Mouse (Mus musculus) kidney, postnatal 14 days (tissue): ENCODE data around the gene Mmp24.
A peak's percentile ranks its signal among the peaks of the same experiment; 100 is the strongest.
"Not testable (repeated sequence)": the region's sequence is repeated elsewhere in the genome, so short reads cannot be mapped to it uniquely, and the experiment has no call there.

Experiments
- DNase-seq: peaks from one replicate; pipeline ENCODE4 v3.0.0; 2022; ENCODE audit warnings: mixed read lengths

Gene Mmp24

DNA sequence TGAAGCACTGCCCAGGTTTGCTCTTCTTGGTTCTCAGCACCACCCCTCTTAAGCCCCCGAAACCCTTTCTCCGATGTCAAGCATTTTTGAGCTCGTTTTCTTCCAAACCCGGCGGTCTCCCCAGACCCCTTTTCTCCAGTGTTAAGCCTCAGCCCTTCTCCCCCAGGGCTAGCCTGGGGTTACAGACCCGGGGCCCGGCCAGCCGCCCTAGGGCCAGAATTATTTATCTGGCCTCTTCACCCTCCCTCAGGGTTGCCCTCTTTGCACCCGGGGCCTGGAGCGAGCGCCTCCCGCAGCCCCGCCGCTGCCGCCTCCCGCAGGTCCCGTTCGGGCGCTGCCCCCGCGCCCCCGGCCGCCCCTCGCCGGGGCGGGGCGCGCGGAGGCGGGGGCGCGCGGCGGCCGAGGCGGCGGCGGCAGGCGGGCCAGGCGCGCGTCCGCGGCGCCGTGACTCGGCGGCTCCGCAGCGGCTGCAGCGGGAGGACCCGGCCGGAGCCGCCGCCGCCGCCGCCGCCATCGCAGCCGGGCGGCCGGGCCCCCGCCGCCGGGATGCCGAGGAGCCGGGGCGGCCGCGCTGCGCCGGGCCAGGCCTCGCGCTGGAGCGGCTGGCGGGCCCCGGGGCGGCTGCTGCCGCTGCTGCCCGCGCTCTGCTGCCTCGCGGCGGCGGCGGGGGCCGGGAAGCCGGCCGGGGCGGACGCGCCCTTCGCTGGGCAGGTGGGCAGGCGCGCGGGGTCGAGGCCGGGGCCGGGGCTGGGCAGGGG is at the start of gene Mmp24:
Gene Mmp24, plus strand, starts transcription at position 416 of the 758 bp plus-strand sequence.
- no peak for DNase-seq

DNA sequence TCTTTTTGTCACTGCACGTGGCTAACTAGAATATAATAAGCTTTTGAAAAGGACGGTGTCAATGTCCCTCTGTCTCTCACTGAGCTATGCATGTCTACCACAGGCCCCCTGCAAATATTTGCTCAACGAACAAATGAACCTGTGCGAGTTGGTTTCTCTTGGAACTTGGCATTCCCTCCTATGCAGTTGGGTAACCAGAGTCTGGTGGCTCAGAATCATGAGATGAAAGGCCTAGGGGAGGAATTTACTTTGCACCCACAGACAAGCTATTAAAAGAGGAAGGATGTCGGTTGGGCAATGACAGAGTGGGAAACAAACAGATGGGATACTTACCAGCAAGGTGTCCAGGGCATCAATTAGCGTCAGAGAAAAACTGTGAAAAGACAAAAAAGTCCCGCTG is 48.8 kb upstream of the Mmp24 start:
- no peak for DNase-seq

DNA sequence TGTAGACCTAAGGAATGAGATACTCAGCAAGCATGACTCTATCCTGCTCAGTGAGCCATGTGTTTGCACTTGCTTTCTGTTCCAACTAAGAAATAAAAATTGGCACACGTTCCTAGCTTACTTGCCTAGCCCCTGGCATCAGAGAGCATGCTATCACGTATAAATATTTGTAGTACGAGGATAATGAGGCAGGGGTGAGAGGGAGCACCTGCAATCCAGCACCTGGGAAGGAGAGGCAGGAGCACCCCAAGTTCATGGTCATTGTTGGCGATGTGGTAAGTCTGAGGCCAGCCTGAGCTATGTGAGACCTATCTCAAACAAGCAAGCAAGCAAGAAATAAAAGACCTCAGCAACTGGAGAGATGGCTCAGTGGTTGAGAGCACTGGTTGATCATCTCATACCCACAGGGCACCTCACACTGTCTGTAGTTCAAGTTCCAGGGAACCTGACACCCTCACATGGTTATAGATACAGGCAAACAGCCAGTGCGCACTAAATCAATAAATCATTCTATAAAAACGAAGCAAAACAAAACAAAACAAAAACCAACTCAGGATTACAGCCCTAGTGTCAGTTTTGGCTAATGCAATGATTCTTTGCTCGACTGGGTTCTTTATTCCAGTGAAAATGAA is 47.3 kb upstream of the Mmp24 start:
- no peak for DNase-seq

DNA sequence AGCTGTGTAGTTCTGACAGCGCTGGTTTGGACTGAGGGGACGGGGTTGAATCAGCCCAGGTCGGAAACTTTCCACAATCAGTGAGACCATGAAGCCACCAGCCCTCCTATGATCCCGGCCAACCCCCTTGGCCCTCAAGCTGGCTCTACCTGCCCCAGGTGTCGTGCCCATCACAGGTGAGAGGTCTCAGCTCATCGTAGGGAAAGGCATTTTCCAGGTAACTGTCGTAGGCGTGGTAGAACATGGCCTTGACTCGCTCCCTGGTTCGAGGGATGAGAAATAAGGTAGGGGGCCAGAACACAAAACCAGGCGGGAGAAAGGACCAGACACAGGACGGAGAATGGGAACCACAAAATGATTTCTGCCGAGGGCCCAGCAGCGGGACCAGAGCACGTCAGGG is 46.4 kb upstream of the Mmp24 start:
- DNase-seq = no peak

DNA sequence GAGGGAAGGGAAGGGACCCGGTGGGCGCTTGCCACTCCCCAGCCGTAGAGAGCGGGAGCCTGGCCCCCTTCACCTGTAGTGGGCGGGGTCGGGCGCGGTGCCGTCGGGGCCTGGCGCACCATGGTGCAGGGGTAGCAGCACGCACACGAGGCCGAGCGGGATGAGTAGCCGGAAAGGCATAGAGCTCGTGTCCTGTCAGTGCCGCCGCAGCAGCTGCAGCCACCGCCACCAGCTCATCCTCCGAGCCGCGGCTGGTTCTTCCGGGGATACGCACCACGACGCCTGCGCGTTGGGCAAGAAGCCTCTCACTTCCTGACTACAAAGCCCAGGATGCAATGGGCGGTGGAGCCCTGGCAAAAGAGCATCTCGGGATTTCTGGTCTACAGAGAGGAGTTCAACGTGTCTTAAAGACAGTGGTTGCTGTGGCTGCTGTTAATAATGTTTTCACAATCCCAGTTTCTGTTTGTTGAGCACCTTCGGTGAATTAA is 45.9 kb upstream of the Mmp24 start, which contains the start of gene Edem2:
Gene Edem2, minus strand, starts transcription at position 318 of the 488 bp plus-strand sequence.
- peak; percentile 94 for DNase-seq

DNA sequence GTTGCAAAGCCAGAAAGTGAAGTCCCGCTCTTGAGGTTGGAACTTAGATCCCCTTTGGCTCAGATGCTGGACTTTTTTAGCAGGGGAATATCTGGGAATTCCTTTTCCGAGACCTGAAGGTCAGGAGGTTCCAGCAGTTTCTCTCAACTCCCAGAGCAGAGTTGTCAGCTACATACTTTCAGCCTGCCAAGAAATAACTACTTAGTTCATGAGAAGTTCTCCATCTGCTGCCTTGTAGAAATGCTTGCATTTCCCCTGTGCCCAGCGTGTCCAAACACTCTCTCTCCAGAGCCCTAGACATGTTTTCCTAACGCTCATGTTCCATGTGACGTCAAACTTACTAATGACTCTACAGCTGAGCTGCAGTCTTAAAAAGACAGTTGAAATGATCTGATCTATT is 40.1 kb upstream of the Mmp24 start:
- peak; percentile 25 for DNase-seq

DNA sequence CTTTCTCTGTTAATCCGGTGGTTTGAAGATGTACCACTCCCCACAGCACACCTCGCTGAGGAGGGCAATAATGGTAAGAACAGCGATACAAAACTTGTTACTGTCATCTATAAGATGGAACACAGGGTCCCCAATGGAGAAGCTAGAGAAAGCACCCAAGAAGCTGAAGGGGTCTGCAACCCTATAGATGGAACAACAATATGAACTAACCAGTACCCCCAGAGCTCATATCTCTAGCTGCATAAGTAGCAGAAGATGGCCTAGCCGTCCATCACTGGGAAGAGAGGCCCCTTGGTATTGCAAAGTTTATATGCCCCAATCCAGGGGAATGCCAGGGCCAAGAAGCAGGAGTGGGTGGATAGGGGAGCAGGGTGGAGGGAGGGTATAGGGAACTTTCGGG is 39.4 kb upstream of the Mmp24 start, which contains the start of gene Gm17581:
Gene Gm17581, minus strand, starts transcription at position 101 of the 400 bp plus-strand sequence.
- DNase-seq = not testable (repeated sequence)

DNA sequence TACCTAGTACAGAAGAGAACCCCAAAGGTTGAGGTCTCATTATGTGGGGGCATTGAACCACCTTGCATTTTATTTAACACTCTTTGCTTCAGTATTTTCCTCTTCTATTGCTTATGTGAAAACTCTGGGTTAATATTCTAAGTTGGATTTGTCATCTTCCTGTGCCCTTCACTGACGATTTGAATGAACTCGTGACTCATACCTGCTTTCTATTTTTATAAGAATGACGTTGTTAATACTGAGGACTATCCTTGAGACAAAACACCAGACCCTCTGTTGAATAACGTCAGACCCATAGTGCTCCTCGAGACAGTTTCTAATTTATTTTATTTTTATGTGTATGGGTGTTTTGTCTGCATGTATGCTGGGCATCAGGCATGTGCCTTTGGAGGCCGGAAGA is 38.2 kb upstream of the Mmp24 start:
- no peak for DNase-seq

DNA sequence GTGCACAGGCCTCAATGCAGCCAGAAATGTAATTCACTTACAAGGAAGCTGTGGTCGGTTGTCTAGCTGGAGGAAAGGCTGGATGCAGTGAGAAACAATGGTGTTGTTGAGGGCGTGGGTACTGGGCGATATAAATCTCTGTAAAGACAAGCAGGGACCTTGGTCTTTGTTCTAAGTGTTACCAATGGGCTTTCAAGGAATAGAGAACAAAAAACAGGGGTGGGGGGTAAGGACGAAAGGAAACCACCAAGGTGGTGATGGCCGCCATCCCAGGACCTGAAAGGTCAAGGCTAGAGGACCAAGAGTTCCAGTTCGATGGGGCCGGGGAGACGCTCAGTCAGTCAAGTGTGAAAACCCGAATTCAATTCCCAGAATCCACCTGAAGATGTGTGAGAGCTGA is 37.3 kb upstream of the Mmp24 start:
- DNase-seq = no peak

DNA sequence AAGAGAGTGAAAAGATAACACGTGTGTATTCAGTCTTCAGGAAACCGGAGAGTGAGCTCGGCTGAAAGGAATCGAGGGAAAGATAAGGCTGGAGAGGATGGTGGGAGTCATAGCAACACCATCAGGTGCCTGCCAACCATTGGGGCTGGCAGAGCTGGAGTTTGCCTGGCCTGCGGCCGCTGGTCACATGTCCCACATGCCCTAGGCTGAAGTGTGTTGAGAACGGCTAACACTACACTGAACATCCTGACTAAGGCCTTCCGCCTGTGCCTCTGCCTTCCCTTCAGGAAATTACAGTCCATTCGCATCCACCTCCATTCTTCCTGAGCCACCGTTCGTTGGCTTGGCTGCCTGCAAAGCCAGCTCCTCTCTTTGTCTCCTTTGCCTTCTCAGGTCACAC is 32.9 kb upstream of the Mmp24 start:
- DNase-seq = peak; percentile 14

DNA sequence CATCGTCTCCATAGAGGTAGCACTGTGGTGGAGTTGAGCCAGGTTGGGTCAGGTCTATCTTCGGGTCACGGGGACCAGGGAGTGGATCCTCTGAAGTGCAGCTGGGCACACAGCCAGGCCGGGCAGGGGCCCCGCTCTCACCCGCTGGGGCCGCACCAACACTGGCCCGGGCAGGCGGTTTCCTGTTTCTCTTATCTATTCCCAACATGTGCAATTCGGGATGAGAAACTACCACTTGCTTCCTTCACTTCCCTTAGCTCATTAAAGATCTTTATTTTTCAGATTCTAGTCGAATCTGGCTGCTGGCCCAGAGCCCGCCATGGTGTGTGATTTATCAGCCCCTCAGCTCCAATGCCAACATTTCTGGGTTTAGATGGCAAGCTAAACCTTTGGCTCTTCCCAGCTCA is 32.2 kb upstream of the Mmp24 start:
- peak; percentile 79 for DNase-seq

DNA sequence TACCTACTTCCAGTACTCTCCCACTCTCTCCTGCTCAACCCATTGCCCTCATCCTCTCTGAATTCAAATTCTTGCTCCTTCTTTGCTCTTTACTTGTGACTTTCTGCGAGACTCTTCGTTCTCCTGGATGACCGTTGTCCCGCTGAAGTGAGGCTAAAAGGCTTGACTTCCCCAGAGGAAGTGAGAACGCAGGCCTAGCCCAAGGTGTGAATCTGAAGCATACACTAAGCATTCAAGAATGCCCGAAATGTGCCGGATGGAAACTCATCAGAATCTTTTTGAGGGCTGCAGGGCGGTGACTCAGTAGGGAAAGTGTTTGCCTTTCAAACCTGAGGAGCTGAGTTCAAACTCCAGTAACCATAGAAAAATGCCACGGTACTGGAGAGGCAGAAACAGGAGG is 31.8 kb upstream of the Mmp24 start:
- peak; percentile 34 for DNase-seq

DNA sequence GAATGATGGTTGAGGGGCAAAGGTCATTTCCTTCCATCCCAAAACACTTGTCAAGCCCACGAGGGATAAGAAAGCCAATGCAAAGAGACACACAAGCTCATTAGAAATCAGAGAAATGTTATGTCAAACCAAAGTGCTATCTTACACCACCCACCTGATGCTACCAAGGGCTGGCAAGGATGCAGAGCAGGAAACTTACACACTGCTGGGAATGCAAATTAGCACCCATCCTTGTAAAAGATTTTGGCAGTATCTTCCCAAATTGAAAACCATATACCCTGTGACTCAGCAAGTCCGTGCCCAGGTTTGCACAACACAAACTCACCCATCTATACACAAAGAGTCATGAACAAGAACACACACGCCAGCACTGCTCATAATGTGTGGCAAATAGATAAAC is 29.7 kb upstream of the Mmp24 start:
- DNase-seq = no peak

DNA sequence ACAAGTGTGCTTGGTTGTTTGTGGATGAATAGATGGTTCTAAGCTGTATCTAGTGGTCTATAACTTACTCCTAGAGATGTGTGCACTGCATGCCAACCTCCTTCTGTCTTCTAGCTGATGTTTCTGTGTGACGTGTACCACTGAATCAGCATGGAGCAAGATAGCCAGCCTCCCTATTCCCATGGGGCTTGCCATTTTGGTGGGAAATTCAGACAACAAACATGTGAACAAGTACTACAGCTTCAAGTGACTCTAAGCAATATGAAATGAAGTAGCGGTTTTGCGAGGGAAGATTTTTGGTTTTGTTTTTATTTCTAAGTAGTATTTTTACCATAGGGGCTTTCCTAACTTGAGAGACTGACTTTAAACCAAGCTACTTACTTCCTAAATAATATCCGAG is 25.7 kb upstream of the Mmp24 start:
- no peak for DNase-seq

DNA sequence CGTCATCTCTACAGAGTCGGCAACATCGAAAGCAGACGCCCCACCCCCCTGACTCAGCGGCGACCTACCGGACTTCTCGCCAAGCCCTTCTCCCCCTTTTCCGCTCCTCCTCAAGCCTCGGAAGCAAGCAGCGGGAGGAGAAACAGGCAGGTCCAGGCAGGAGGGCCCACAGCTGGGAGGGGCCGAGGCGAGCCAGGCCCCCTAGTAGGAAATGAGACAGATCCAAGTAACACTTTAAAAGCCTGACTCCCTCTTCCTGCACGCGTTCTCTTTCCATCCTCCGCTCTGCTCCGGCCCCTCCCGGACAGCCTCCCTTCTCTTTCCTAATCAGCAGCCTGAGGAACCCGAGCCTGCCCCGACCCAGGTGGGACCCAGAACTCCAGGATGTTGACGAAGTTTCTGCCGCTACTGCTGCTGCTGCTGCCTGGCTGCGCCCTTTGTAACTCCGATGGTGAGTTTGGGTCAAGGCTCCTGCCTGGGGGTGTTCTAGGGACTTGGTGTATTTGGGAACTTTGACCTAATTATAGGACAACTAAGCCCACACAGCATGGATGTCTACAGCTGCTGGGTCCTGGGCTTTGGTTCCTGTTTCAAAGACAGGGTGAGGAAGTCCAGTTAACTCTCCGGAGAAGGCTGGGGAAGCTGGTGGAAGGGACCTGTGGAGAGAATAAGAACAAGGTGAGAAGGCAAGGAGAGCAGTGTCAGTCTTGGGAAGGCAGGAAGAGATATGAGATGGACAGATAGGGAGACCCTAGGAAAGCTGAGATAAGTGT is 23.9 kb upstream of the Mmp24 start, which contains the start of gene Procr:
Gene Procr, plus strand, starts transcription at position 104 of the 773 bp plus-strand sequence.
- peak; percentile 78 for DNase-seq

DNA sequence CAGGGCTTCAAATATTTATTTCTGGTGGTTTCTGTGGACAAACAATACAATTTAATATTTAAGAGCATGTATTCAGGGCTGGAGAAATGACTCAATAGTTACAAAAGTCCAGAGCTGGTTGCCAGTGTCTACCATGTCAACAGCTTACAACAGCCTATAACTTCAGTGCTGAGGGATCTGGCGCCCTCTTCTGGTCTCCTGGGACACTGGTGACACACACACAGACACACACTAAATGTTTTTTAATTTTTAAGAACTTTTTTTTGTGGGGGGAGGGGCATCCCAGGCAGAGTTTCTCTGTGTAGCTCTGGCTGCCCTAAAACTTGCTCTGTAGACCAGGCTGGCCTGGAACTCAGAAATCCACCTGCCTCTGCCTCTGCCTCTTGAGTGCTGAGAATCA is 19.4 kb upstream of the Mmp24 start:
- DNase-seq = peak; percentile 57

DNA sequence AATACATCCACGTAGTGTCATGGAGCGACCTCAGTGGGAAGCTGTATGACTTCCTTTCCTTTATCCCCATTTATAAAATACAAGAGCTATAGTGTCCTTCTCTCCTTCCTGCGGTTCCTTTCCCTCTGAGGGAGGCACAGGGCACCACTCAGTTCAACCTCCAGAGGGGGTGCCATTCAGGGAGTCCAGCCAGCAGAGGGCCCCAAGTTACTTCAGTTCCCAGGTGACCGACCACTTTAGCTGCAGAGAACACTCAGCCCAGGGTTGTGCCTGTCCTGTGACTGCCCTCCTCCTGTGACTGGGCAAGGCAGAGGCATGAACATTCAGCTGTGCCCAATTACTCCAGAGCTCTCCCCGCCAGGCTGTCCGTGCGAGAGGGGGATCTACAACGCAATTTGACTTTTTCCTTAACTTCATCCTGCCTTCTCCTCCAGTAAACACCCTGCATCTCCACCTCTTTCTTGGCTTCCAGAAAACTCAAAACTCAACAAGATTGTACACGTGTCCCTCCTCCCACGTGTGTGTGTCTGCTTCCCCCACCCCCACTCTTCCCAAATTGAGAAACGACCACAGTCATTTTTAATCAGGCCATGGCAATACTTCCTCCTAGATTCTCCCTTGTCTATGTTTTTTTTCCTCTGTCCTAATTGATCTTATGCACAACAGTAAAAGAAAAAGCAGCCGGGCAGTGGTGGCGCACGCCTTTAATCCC is 18.1 kb upstream of the Mmp24 start:
- DNase-seq = no peak

DNA sequence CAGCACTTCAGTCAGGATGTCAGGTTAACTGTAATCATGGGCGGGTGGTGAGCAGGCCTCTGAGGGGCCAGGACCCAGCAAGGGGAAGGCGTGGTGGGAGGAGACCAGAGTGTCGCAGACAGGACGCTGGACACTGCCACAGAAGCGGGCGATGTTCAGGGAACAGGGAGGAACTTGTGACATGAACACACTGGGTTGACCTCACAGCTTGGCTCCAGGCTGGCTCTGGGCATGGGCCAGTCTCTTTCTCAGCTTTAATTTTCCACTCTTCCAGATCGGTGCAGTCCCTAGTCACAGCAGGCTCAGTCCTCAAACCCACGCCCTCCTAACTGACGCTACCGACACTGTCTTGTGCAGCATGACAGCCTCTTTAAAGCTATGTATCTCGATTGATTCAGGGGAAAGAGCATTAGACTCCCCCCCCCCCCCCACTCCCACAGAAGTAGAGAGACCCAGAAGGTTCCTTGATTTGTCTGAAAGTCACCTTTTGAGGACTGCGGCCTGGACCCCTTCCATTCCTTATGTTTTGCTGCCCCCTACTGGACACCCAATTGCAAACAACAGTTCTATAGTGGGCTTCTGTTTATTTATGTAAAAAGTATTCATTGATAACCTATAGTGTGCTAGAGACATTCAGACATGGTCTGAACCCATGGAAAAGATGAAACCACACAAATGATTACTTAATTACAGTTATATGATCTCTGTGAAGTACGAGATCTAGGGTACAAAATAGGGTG is 10.3 kb upstream of the Mmp24 start:
- peak; percentile 69 for DNase-seq

DNA sequence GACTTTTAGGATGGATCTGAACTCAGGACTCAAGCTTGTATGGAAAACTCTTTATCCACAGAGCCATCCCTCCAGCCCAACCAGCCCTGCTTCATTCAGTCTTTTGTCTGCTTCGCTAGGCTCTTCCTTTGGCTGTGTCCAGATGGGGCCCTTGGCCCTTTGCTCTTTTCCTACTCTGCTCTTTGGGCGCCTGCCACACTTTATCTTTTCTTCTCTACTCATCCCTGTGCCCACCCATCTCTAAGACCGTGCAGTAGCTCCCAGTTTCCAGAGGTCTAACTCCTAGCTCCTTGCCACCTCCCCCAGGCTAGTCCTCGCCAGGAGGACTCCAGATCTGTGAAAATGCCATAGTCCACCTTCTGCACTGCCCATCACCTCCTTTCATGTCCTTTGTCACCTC is 1.5 kb upstream of the Mmp24 start:
- no peak for DNase-seq

DNA sequence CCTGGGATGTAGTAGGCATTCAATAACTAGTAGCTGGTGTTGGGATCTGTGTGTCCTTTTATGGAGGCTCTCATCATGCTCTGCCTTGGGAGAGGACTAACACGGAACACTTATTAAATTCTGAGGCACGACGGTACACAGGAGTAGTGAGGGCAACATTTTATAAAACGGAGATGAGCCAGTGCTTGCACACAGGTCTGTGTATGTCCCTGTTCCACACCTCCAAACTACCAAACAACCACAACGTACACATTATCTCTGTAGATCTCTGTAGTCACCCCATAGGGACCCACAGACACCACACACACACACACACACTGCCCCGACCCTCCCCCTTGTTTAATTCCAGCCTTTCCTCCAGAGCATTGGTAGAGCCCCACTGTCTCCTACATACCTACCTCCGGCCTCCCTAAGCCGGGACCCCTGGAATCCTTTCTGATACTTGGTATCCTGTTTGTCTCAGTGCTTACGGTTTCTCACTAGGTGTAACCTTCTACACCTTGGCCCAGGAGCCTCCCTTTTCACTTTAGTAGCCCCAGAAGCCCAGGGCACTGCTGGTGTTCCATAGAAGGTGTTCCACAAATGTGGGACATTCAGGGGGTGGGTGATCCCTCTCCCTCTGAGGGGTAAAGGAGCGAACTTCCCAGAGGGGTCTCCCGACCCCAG is 748 bp upstream of the Mmp24 start:
- DNase-seq = no peak

DNA sequence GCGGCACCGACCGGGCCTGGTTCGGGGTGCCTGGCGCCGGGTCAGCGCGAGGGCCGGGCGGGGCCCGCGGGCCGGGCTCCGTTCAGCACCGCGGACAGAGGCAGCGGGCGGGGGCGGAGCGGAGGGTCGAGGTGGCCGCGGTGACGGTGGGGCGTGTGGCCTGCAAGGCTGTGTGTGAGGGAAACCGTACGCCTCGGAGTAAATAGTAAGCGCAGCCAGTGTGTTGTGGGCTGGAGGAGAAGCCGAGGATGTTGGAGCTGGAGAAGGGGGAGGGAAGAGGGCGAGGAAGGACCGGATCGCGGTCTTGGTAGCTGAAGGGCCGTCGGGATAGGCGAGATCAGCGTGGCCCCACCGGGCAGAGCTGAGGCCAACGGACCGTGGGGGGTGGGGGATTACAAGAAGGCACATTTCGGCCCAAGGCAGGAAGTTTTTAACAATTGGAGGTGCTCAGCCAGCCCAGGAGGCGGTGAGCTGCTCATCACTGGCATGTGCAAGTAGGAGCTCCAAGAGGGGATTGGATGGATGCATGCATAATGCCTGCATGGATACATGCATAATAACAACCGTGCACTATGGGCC is 632 bp downstream of the Mmp24 start:
- peak; percentile 76 for DNase-seq
